Mouse (Mus musculus): ENCODE measurements around the gene Wdr81.

DNA sequence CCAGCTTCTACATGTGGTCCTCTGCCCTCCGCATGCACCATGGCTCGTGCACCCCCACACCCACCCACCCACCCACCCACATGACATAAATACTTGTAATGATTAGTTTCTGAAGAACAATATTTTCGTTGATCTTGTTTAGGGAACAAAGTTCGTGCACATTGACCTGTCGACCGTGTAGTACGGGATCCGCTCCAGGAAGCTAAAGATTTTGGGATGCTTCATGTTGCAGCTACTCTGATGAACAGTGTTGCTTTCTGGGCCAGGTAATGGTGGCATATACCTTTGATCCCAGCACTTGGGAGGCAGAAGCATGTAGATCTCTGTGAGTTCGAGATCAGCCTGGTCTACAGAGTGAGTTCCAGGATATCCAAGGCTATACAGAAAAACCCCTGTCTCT lies 30.5 kb downstream of the Wdr81 start:
- TF ChIP-seq POLR2A (IDR thresholded peaks at IDR 0.05; ENCODE audit: extremely low read depth, insufficient read depth, low read length), result no peak
- TF ChIP-seq CTCF (IDR thresholded peaks at IDR 0.05; ENCODE audit: low read depth, low read length), result no peak

All from liver, adult 2 months (tissue).